Mouse (Mus musculus) B cell, adult 67 days (primary cell): ENCODE results near the gene Car10. TPM values are rescaled to one million over a fixed set of nuclear protein-coding genes. Genes with fewer than 3 reads are reported as not detected.

Experiments
- total RNA-seq, 2 experiments: library from RNA; stranded (reverse); gene quantifications; 4 replicates each; pipeline ENCODE4 v1.2.4; 2023

Gene Car10
- total RNA-seq, result not detected

DNA sequence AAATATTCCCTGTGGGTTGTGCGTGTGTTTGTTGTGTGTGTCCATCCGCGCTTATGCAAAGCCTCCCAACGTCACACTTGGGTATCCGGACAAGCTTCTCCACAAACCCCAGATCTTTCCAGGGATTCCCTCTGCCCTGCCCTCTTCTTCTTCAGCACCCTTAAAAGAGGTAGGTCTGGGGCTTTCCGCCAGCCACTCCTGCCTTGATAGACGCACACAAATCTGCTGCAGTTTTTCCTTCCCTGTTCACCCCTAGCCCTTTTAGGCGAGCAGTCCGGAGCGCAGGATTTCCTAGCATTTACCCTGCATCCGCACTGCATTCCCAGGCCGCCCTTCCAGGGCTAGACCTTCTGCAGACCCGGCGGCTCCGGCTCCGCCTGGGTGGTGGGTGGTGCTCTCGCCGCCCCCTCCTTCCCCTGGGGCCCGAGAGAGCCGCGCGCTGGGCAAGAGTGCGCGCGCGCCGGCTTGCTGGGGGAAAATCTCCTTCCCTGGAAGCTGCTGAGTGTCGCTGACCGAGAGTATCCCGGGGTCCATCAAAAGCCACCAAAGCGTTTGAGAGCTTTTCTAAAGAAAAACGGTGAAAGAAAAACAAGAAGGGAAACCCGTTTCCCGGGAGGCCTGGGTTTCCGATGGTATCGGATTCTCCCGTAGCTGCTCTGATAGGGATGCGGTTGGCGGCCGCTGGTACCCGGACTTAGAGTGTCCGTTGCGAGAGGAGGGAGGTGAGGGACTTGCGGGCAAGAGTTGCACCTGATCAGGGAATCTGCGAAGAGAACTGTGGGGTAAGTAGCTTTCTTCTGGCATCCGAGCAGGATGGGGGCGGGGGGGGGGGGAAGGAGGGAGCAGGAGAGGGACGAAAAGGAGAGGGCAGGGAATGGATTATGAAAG, at the start of gene Car10:
TSS of gene Car10 (plus strand) at position 88 of the 888 bp plus-strand sequence.

